Mouse (Mus musculus) layer of hippocampus, adult 11-12 months (tissue): ENCODE measurements at regions not wholly inside any gene's neighbourhood (a gene's known extent, or its start where the extent isn't known, plus 50 kb on each side); places are given as distances from the start of the nearest gene placed in this dataset.

Experiments used
- DNase-seq: peaks from one replicate; pipeline ENCODE4 v3.0.0; 2022; ENCODE audit warnings: low spot score

DNA sequence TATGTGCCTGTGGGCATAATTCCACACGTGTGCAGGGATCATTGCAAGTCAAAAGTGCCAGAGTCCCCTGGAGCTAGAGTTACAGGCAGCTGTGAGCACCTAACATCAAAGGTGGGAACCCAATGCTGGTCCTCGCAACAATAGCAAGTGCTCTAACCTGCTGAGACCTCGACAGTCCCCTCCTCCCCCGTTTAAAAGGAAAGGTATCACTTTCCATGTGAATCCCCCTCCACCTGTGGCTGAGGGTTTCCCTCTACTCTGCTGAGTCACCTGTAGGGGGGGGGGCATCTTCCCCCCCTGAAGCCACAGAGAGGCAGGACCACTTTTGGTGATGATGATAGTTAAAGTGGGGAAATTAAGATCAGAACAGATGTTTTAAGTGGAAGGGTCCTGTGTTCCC is 133.4 kb upstream of the Foxn2 start:
- DNase-seq = no peak

DNA sequence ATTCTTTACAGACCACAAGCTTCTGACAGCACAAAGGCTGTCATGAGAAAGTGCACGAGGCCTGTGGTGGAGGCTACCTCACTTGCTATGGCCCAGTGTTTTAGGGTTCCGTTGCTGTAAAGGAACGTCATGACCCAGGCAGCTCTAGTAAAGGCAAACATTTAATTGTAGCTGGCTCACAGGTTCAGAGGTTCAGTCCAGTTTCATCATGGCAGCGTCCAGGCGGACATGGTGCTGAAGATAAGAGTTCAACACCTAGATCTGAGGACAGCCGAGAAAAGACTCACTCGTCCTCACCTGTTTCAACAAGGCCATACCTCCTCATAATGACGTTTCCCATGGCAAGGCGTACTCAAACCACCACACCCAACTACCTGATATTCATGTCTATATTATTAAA is 132.7 kb upstream of the Foxn2 start:
- no peak for DNase-seq

DNA sequence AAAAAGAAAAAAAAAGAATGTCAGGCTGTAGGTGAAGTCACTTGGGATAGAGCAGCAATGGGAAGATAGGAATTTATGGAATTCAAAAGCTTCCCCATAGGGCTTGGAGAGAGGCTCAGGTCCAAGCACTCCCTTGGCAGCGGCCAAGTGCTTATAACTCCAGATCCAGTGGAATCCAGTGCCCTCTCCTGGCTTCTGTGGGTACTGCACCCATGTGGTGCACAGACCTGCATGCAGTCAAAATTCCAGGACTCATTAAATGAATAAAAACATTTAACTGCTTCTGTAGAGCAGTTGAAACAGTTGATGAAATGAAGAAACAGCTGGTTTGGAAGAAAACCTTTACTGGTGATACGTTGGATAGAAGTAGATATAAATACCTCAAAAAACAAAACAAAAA is 127.6 kb upstream of the Foxn2 start:
- no peak for DNase-seq

DNA sequence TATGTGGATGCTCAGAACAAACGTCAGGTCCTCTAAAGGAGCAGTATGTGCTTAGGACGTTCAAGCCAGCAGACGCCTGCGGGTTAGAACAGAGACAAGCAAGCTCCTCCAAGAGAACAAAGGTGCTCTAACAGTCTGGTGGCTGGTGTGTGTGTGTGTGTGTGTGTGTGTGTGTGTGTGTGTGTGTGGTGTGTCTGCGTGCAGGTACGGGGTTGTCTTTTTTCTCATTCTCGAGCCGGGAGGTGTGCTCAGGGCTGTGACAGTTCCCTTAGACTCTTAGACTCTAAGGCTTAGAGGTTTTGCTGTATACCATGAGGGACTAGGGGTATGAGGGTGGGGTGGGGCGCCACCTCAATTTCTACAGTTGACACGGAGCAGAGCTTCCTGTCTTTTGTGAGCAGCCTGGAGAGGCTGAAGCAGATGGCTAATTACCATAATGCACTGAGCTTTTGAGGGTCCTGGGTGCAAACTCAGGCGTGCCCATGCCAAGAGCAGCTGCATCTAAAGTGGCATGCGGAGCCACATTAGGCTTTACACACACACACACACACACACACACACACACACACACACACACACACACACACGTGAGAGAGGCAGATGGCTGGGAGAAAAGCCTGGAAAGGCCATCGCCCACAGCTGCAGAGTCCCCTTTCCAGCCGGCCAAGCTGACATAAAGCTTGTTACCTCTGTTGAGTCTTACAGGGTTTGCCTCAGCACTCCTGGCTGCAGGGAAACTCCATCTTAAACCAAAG is 124.1 kb upstream of the Foxn2 start:
- no peak for DNase-seq

DNA sequence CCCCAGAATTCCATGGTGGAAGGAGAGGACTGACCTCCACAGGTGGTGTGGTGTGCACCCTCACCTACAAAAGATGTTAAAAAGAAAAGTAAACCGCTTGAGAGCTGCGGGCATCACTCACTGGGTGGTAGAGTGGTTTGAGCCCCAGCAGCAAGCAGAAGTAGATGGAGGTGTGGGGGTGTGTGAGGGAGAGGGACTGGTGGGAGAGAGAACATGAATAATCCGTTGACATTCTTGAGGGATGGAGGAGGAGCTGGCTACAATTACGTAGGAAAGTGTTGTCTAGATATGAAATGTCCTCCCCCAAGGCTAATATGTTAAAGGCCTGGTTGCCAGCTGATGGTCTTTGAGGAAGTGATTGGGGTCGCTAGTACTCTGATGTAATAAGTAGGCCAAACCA is 123.2 kb upstream of the Foxn2 start:
- no peak for DNase-seq

DNA sequence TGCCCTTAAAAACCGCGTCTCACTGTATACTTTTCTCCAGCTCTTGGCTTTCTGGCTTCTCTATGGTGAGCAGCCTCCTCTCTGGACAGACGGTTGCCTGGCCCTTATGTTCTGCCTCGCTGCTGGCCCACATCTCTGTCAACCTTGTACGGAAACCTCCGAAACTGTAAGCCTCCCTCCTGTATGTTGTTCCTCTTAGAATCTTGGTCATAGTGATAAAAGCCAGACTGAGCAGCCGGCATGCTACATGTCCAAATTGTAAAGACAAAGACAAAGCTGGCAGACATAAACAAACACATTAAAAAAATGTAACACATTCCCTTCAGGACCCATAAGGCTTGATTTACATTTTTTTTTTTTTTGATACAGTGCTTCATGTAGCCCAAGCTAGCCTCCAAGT is 122.7 kb upstream of the Foxn2 start:
- DNase-seq = no peak

DNA sequence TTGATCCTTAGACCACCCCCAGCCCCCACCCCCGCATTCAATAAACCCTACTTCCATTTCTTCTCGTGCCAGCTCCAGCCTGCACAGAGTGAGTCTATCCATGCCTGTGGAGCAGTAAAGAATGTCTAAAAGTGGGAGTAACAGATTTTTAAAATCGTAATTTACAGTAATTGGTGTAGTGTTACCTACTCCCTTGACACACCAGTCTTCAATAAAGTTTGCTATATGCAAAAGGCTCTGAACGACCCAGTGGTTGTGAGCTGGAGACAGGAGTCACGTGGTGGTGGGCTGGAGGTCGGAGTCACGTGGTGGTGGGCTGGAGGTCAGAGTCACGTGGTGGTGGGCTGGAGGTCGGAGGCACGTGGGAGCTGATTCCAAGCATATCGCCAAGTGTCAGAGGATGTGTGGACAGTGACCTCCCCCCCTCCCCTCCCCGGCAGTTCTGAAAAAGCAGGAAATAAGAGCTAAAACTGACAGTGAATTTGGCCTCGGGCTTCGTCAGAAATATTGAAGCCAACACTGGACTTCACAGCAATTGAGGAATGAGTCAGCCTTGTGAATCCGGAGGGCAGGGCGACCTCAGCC is 122.2 kb upstream of the Foxn2 start:
- DNase-seq = no peak

DNA sequence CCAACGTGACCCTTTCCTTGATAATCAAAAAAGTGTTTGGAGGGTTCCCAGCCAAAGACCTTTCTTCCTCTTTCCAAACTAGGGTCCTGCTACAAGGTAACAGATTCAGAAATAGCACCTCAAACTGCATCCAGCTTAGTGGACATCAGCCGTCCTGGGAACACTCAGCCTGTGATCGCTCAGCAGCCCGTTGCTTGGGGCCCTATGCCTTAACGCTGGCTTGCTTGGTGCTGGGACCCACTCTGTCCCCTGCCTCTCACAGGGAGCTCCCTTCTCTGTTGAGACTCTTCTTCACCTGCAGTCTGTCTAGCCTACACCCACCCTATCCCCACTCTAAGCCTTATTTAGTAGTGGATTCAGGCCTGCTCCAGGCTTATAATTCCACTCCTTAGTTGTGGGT is 121.6 kb upstream of the Foxn2 start:
- no peak for DNase-seq

DNA sequence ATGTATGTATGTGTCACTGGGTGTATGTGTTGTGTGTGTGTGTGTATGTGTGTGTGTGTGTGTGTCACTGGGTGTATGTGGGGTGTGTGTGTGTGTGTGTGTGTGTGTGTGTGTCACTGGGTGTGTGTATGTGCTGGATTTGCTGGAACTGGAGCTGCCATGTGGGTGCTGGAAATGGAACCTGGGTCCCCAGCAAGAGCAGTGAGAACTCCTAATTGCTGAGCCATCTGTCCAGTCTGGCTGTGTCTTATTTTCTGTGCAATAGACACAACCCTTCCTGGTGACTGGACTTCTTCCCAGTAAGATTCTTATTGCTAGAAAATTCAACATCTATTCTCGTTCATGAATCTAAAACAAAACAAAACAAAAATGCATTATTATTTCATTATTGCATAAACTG is 119.8 kb upstream of the Foxn2 start:
- DNase-seq = no peak

DNA sequence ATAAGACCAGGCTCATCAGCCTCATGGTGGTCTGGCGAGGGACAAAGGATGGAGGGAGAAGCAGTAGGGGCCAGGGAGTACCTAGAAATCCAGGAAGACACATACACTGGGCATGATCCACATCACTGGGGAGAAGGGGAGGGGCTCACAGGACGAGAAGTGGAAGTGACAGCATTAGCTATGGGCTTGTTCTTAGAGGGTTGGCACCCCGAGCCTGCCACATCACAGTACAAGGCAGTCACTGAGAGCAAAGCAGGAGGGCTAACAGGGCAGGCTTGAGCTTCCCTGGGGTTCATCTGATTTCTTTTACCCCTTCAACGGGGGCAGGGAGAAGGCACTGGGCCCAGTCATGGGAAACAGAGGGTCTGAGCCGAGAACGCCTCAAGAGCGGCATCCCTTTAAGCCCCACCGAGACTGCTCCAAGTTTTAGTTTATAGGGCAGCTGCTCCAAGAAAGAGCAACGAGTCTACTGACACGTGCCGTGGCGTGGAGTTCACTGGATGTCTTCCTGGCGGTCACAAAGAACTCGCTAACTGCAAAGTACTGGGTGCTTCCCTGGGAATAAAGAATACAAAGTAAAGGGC is 115.1 kb upstream of the Foxn2 start:
- no peak for DNase-seq

DNA sequence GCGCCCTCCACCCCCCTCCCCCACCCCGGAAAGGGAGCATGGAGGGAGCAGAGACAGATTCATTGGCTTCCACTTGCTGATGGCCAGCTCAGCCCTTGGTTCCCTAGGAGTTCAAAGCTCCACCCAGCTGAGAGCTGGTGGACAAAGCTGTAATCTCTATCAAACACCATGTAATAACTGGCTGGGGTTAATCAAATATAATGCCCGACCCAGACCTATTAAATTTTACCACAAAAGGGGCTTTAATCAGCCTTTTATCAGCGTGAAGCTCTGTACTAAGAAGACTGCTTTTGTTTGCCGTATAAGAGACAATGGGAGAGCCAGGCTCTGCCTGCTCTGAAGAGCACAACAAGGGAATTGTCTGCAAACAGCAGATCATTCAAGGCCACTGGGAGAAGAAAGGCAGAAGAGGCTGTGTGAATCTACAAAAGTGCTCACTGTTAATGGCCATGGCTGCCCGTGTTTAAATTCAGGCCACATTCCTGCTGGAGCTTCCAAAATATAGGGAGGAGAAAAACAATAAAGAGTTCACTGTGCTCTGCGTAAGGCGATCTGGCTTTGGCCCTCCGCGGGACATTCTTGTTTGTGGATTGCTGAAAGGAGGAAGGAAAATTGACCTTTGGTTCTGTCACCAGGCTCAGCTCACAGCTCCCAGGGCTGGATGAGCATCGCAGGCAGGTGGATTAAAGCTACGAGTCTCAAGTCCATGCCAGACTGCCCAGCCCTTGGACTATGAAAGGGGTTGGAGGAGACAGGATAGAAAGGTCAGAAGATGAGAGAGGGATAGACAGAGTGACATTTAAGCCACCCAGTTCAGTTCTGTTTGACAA is 114.4 kb upstream of the Foxn2 start:
- peak; percentile 60 for DNase-seq

DNA sequence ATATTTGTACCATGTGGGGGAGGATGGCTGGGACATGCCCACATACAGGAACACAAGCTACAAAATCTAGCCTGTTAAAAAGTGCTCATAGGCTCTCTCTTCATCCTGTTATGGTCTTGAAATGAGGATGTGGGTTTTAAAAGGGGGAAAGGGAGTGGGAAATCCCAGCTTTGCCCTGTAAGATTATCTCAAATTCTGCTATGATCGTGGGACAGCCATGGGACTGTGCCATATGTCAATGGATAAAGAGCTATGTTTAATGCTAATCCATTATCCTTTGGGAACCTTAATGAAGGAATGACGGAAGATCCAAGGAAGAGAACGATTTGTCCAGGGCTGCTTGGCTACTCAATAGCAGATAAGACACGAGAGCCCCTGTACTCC is 113.8 kb upstream of the Foxn2 start:
- no peak for DNase-seq

DNA sequence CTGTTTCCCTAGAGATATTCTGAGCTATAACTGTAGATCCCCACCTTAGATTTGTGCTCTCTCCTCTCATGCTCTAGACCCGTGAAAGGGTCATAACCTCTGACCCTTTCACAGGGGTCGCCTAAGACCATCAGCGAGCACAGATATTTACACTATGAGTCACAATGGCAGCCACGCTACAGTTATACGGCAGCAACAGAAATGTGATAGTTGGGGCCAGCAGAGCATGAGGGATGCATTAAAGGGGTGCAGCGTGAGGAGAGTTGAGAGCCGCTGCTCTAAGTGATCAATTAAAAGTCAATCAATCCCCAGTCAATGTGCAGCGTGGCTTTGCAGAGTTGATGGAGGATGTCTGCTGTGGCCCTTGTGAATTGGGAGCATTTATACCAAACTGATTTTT is 112.7 kb upstream of the Foxn2 start:
- no peak for DNase-seq

DNA sequence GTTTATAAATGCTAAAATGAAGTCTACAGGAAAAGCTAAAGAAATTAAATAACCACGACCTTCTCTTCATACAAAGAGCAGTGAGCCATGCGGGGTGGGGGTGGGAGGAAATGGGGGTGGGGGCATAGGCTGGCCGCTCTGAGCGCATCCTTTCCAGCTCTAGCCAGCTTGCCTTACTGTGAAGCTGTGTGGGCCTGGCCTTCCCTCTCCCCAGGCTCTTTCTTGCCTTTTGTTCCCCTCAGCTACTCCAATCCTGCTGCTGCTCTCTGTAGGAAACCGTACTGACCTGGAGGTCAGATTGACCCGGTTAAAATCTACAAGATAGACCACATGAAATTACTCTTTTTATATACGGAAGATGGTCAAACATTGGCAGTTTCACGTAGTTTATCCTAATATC is 111.7 kb upstream of the Foxn2 start:
- DNase-seq = no peak

DNA sequence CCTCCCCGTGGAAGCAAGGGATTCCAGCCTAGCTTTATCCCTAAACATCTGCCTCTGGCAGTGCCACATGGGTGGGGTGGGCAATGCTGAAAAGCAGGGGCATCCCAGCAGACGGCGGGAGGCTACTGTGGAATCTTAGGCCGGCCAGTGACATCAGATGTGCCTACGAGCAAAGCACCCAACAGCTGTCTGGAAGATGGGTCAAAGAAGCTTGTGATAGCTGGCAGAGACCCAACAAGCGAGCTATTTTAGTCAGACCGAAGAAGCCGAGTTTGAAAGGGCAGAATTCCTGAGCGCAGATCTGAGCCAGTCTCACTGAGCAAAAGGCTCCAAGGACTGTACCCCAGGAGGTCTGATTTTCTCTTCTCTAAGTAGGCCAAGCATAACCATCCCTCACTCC is 110.8 kb upstream of the Foxn2 start:
- peak; percentile 43 for DNase-seq

DNA sequence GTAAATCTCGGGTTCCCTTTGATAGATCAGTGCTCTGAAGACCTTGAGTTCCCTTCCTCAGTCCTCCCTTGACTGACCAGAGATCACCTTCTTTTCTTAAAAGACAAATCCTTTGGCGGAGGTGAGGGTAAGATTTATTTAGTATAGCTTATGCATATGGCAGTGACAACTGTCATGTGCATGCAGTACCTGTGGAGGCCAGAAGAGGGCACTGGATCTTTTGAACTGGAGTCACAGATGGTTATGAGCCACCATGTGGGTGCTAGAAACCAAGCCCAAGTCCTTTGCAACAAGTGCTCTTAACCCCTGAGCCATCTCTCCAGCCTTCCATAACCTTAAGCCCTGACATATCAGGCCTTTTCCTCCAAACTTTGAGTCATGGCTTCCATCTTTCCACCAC is 110.4 kb upstream of the Foxn2 start:
- DNase-seq = no peak

DNA sequence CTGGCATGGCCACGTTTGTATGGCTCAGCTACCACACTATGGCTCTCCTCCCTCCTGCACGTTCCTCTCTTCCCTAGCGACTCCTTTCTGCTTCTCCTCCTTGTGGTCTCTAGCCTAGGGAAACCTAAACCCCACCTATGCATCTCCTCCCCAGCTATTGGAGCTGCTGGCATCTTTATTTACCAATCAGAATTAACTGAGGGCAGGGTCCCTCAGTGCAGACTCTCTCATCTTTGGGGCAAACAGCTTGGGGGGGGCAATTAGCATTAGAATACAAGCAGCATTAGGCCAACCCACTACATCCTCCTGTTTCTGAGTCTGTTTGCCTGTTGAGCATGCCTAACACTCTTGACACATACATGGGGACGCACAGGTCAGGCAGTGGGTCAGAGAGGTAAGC is 106.7 kb upstream of the Foxn2 start:
- DNase-seq = no peak

DNA sequence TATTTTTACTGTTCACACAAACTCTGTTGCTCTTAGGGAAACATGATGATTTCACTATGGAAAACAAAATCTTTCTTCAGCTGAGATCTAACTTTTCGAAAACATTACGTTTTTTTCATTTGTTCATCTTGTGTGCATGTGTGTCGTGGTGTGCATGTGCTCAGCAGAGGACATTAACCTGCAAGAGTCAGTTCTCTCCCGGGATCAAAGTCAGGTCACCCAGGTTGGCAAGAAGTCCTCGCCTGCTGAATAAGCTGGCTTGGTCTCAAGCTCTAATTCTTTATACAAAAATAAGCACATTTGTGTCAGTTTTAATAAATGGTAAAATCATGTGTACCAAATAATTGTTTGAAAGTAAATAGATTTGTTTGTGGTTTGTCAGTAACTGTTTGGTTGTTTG is 105.2 kb upstream of the Foxn2 start:
- DNase-seq = no peak

DNA sequence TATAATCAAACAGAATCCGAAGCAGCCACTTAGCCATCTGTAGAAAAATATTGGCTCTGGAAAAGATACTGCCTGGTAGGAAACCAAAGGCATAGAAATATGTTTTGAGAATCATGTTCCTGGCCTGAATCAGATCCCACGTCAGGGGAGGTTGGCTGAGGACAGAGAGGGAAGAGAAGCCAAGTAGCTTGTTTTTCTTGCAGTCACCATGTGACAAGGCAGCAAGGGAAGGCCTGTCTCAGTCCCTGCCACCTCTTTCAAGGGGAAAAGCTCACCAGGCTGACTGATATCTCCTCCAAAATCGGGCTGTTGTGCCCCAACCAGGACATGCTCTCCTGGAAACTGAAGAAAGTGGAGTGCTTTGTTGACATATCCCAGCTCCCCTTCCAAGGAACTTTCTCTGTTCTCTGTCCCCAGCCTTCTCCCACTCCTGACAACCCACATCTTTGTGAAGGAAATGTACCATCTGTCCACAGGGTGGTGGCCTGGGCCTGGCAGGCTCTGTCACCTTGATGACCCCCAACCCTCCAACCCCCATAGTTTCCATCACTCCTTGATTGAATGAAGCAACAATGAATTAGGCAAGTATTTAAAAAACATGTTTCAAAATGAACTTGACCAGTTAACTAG is 104.3 kb upstream of the Foxn2 start:
- DNase-seq = no peak

DNA sequence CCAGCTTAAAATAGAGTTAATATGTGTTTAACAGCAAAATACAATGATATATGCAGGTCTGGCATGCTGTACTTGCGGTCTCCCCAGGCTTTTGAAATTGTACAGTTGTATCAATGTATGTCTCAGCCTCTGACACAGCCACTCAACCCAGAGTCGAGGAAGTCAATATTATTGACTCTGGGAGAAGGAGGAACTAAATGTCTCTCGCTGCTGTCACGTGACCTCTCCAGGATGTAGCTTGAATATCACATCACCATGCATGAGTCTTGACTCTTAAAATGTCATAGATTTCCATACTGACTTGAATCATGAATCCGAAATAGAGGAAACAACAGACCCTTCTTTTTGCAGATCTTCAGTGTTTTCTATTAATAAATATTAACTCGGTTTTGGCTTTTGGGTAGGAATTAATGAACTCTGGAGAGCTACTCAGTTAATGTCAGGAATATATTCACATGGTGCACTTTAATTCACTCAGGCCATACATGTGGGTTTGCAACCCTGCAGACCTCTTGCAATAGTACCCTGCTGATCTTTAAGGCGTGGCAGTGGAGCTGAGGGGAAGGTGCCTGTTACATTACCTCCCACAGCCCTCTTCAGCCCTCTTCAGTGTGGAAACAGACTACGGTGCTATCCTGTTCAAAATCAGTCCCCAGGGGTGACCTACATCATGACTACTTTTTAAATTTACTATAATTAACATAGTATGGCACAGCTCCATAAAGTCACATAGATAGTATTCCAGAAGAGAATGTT is 102.7 kb upstream of the Foxn2 start:
- no peak for DNase-seq

DNA sequence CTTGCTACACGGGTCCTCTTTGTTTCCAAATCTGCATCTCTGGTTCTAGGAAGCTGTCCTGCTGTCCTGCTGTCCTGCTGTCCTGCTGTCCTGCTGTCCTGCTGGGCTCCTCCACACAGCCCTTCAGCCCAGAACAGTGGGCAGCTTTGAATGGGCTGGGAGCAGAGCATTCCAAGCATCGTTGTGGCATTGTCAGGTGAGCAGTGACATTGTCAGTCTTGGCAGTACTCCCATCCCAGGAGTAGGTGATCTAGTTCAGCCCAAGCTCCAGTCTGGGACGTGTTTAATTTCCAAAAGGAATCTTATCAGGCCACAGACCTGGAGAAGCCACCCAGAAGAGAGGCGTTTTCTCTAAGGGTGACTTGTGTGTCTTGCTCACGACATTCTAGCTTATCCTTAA is 99.4 kb upstream of the Foxn2 start:
- no peak for DNase-seq

DNA sequence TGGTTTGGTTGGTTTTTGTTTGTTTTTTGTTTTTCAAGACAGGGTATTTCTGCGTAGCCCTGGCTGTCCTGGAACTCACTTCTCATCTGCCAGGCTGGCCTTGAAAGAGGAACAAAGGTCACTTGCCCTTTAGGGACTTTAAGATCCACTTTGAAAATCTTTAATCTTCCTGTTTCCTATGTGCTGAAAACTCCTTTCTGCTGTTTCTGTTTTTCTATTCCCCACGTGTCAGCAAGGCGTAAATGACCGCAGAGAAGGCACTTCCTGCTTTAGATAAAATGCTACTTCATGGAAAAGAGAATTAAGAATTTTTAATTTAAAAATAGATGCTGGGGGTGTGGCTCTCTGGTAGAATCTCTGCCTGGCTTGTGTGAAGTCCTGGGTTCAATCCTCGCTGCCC is 98.9 kb upstream of the Foxn2 start:
- no peak for DNase-seq
